Mouse (Mus musculus) kidney, embryonic 14.5 days (tissue): ENCODE results near the gene Tpsg1. TPM values are rescaled to one million over a fixed set of nuclear protein-coding genes. Genes with fewer than 3 reads are reported as not detected.

Source experiments
- ATAC-seq: fragments of 200-750 bp; cut with Nextera tagmentation; 2 replicates; pipeline ENCODE4 v1.8.0; 2017; ENCODE audit warnings: moderate number of reproducible peaks, mild to moderate bottlenecking, moderate TSS enrichment, moderate library complexity; ENCODE audit not compliant: low FRiP score, low TSS enrichment
- H3K27ac ChIP-seq: fragments of 300-500 bp; sonication (generic); 2 replicates; pipeline ENCODE4 v1.5.1; 2014; ENCODE audit warnings: low read depth, mild to moderate bottlenecking, low read length, moderate library complexity, mixed read lengths
- H3K27me3 ChIP-seq: fragments of 300-500 bp; sonication (generic); 2 replicates; pipeline ENCODE4 v1.6.1; 2014; ENCODE audit warnings: mild to moderate bottlenecking, low read length; ENCODE audit not compliant: control insufficient read depth, insufficient read depth
- H3K36me3 ChIP-seq: fragments of 300-500 bp; sonication (generic); 2 replicates; pipeline ENCODE4 v1.6.1; 2014; ENCODE audit warnings: low read length, mixed read lengths; ENCODE audit not compliant: control insufficient read depth, insufficient read depth
- H3K4me1 ChIP-seq: fragments of 300-500 bp; sonication (generic); 2 replicates; pipeline ENCODE4 v1.6.1; 2014; ENCODE audit warnings: low read length, mixed read lengths; ENCODE audit not compliant: control insufficient read depth, insufficient read depth
- H3K4me2 ChIP-seq: fragments of 300-500 bp; sonication (generic); replicated peaks from 2 replicates; pipeline ENCODE4 v1.6.1; 2014; ENCODE audit warnings: low read depth, mild to moderate bottlenecking, low read length
- H3K4me3 ChIP-seq: fragments of 300-500 bp; sonication (generic); 2 replicates; pipeline ENCODE4 v1.5.1; 2014; ENCODE audit warnings: mild to moderate bottlenecking, low read length
- H3K9ac ChIP-seq: fragments of 300-500 bp; sonication (generic); 2 replicates; pipeline ENCODE4 v1.6.1; 2014; ENCODE audit warnings: low read depth, mild to moderate bottlenecking, low read length, moderate library complexity
- H3K9me3 ChIP-seq: fragments of 300-500 bp; sonication (generic); 2 replicates; pipeline ENCODE4 v1.6.1; 2016; ENCODE audit warnings: low read length; ENCODE audit not compliant: control insufficient read depth
- WGBS: fragments of 180-500 bp; shearing (Covaris S2); extraction: QIAGEN DNeasy Blood & Tissue Kit; methylation state at CpG from one replicate; pipeline ENCODE4 v1.1.7; 2014; 5-methylcytosine and 5-hydroxymethylcytosine counted together
- polyA plus RNA-seq: library from polyadenylated mRNA; unstranded; fragments of >200 nt; fragmentation: Nextera tagmentation; extraction: Ambion mirVana; gene quantifications from 2 replicates; pipeline ENCODE4 v1.2.1, GENCODE M21; 2014

Gene Tpsg1
- polyA plus RNA-seq, 1 experiment from 2014 or later = not detected

DNA sequence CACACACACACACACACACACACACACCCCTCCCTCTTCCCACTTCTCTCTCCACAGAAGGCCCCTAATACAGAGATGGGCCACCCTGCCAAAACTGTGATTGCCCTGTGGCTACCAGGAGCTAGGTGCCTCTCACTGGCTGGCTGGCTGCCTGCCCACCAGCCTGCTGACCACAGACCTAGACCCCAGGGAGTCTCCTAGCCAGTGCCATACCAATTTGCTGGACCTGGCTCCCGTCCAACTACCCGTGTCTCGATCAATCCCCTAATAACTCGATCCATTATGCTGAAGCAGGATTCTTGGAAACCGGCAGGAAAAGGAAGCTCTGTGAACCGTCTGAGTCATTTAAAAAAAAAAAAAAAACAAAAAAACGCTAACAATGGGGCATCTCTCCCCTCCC, 41.7 kb downstream of the Tpsg1 start:
- Histone ChIP-seq H3K27ac (no peak overlapping the region), H3K9me3 (no peaks in the 10 kb centered on the region), H3K9ac (no peak overlapping the region), H3K27me3 (no peaks in the 10 kb centered on the region), H3K4me1 (peaks cover 44% of the 10 kb centered on the region), H3K36me3 (no peaks in the 10 kb centered on the region), H3K4me3 (no peak overlapping the region), H3K4me2 (no peak overlapping the region)
- 47% methylated on average over 7 of the region's 7 CpGs for WGBS
- ATAC-seq = no peak

DNA sequence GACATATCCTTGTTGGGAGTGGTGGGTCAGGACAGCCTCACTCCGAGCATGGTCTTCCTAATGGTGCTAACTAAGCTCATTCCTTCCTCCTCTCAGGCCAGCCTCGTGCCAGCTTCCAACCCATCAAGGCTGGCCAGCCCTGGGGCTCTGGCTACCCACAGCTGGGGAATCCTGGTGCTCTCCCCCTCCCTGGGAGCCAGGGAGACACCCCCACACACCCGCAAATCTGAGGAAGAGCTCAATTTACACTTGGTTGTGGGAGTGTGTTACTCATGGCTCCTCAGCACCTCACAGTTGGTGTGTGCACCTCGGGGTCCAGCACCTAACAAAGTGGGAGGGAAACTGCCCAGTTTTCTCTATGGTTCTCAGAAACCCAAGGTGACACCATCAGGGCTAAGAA, 42.2 kb downstream of the Tpsg1 start:
- no peaks in the 10 kb centered on the region for H3K9me3 ChIP-seq
- no peaks in the 10 kb centered on the region for H3K27me3 ChIP-seq
- no peak overlapping the region for H3K9ac ChIP-seq
- ATAC-seq = no peak
- H3K4me1 ChIP-seq = peaks cover 44% of the 10 kb centered on the region
- no peak overlapping the region for H3K27ac ChIP-seq
- WGBS = 40% methylated on average over 4 of the region's 4 CpGs
- no peak overlapping the region for H3K4me3 ChIP-seq
- H3K4me2 ChIP-seq = no peak overlapping the region
- no peaks in the 10 kb centered on the region for H3K36me3 ChIP-seq

DNA sequence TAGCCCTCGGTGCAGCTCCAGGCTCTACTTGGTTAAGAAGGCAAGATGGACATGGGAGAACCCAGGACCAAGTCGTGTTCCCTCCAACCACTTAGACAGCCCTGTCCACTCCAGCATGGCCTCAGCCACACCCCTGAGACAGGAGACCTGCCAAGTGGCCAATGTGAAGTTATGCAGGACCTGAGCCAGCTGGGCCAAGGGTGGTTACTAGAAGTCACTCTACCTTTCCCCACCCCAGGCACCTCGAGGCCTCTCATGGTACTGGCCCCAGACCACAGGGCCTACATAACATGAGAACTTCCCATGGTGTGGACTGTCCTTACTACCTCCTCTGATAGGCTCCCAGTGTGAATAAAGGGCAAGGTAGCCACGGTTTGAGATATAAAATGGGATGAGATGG, 45.1 kb downstream of the Tpsg1 start:
- Histone ChIP-seq H3K9me3 (no peaks in the 10 kb centered on the region), H3K27ac (0 out of 2 replicates have a peak overlapping the region, but pooled peaks have one; percentile 51), H3K4me1 (peaks cover 38% of the 10 kb centered on the region), H3K27me3 (no peaks in the 10 kb centered on the region), H3K4me3 (no peak overlapping the region), H3K9ac (no peak overlapping the region), H3K36me3 (no peaks in the 10 kb centered on the region), H3K4me2 (no peak overlapping the region)
- 53% methylated on average over 4 of the region's 4 CpGs for WGBS
- ATAC-seq = no peak

DNA sequence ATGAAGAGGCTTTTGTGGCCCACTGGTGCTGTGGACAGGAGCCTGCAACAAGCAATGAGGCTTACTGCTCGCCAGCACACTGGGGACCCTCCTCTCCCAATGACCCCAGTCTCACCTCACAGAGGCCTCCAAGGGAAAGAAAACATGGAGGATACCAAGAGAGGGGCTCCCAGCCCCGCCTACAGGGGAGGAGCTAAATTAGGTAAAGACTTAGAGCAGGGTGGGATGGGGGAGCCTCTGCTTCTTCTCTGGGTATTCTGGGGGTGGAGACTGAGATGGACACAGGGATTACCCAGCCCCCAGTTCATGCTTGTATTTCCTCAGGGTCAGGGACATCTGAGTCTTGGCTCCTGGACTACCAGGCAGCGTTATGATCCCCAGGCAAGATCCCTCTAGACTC, 45.8 kb downstream of the Tpsg1 start:
- Histone ChIP-seq H3K27me3 (no peaks in the 10 kb centered on the region), H3K4me1 (peaks cover 36% of the 10 kb centered on the region), H3K27ac (peak overlapping the region; percentile 65; the same call in 1 of the 2 replicates), H3K4me3 (no peak overlapping the region), H3K9me3 (no peaks in the 10 kb centered on the region), H3K36me3 (no peaks in the 10 kb centered on the region), H3K4me2 (no peak overlapping the region), H3K9ac (no peak overlapping the region)
- ATAC-seq = peak; percentile 41; the same call in 1 of the 2 replicates
- 19% methylated on average over 3 of the region's 3 CpGs for WGBS

DNA sequence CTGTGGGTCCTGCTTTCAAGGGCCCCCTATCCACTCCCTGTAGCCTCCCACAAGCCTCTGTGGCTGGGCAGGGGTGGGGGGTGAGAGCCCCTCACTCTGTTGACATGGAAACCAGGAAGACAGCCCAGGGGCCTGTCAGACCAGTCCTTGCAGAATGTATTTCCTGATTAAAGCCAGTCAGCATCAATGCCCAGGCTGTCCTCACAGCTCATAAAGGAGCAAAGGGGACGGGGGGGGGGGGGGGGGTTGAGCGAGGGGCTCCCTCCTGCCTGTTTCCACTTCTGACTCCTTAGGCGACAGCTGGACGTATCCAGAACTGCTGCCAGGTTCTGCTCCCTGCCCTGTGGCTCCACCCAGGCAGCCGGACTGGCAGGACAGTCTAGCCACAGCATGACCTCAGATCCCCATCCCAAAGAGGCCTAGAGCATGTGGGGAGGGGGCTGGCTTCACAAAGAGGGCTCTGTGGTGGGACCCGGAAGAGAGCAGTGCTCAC, 46.4 kb downstream of the Tpsg1 start:
- Histone ChIP-seq H3K4me3 (no peak overlapping the region), H3K4me2 (no peak overlapping the region), H3K9me3 (no peaks in the 10 kb centered on the region), H3K27me3 (no peaks in the 10 kb centered on the region), H3K9ac (peak overlapping the region; percentile 18), H3K27ac (peak overlapping the region; percentile 65; the same call in 1 of the 2 replicates), H3K36me3 (no peaks in the 10 kb centered on the region), H3K4me1 (peaks cover 35% of the 10 kb centered on the region)
- ATAC-seq = peak; percentile 44; the same call in 1 of the 2 replicates
- whole genome bisulfite sequencing = 7% methylated on average over 5 of the region's 6 CpGs

DNA sequence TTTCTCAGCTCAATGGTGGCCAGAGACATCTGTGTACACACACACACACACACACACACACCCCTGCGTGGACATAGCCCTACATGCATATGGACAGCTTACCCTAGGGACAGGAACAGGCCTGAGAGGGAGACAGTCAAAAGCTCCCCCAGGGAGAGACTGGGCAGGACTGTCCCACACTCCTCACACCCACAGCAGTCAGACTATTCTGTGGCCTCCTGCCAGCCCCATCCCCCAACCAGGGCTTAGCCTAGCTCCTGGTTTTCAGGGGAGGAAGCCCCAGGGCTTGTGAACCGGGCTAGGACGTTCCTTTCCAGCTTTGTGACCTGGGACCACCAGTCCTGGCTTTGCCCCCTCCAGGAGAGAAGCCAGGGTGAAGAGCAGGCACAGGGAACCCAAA, 47.1 kb downstream of the Tpsg1 start:
- 24% methylated on average over 3 of the region's 3 CpGs for WGBS
- Histone ChIP-seq H3K4me3 (no peak overlapping the region), H3K27me3 (no peaks in the 10 kb centered on the region), H3K9ac (peak overlapping the region; percentile 18; the same call in 1 of the 2 replicates), H3K9me3 (no peaks in the 10 kb centered on the region), H3K4me2 (no peak overlapping the region), H3K27ac (peak overlapping the region; percentile 65), H3K4me1 (peaks cover 33% of the 10 kb centered on the region), H3K36me3 (no peaks in the 10 kb centered on the region)
- ATAC-seq = peak; percentile 30; the same call in 1 of the 2 replicates

DNA sequence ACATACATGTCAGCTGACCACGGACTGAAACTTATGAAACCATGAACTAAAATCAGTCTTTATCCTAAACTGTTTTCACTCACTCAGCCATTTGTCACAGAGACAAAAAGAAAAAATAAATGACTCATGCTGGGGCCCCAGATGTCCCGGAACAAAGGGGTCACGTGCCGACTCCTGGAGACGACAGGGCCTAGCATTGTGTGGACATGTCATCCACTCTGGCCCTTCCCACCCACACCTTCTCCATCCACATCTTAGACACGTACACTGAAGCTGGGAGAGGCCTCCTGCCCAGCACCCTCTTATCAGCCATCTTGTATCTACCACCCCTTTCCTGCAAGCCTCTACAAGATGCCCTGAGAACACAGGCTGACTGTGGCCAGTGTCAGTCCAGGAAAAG, 48.9 kb downstream of the Tpsg1 start:
- WGBS = 79% methylated on average over 6 of the region's 6 CpGs
- H3K4me3 ChIP-seq = no peak overlapping the region
- no peak overlapping the region for H3K4me2 ChIP-seq
- no peak overlapping the region for H3K9ac ChIP-seq
- no peak overlapping the region for H3K27ac ChIP-seq
- peaks cover 33% of the 10 kb centered on the region for H3K4me1 ChIP-seq
- H3K36me3 ChIP-seq = no peaks in the 10 kb centered on the region
- H3K27me3 ChIP-seq = no peaks in the 10 kb centered on the region
- H3K9me3 ChIP-seq = no peaks in the 10 kb centered on the region
- no peak for ATAC-seq

DNA sequence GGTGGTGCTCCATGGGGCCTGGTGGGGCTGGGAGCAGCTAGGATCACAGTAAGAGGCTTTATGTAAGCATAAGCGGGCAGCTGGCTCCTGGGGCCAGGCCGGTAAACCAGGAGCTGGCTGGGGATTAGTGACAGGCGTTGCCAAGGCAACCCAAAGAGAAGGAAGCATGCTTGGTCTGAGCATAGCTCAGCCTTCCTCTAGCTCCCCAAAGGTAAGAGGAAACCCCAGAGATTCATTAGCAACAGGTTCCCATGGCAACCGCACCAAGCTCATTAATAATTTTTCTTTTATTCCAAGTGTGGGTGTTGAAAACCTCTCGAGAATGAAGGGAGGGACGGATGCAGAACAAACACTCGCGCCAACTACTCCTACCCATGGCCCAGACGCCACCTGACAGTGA, 49.9 kb downstream of the Tpsg1 start:
- WGBS = 45% methylated on average over 9 of the region's 9 CpGs

DNA sequence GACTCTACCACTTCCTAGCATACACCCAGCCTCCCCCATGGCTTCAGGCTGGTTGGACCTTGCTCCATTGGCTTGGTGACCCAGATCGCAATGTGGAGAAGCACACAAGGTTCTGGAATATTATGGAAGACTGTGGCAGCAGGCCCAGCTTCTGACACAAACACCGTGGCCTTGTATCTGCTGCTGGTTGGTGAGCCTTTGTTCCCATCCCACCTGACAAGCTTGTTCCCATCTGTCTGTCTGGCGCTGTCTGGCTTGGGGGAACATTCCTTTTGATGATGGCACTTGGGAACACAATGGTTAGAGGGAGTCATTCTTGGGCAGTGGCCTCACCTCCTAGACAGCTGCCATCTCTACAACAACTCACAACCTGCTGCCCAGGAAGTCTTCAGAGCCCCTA, 51.9 kb downstream of the Tpsg1 start:
- Histone ChIP-seq H3K9ac (no peak overlapping the region), H3K27ac (no peak overlapping the region), H3K4me3 (no peak overlapping the region), H3K9me3 (no peaks in the 10 kb centered on the region), H3K4me2 (no peak overlapping the region), H3K27me3 (no peaks in the 10 kb centered on the region), H3K36me3 (no peaks in the 10 kb centered on the region), H3K4me1 (peaks cover 25% of the 10 kb centered on the region)
- ATAC-seq = no peak
- WGBS = 91% methylated on average over 3 of the region's 3 CpGs

More for the DNA sequence above, 49.9 kb downstream of the Tpsg1 start:
- H3K4me2 ChIP-seq = no peak overlapping the region
- no peak for ATAC-seq
- H3K9ac ChIP-seq = no peak overlapping the region
- no peak overlapping the region for H3K4me3 ChIP-seq
- H3K36me3 ChIP-seq = no peaks in the 10 kb centered on the region
- peaks cover 29% of the 10 kb centered on the region for H3K4me1 ChIP-seq
- no peak overlapping the region for H3K27ac ChIP-seq
- H3K27me3 ChIP-seq = no peaks in the 10 kb centered on the region
- H3K9me3 ChIP-seq = no peaks in the 10 kb centered on the region
